Mouse (Mus musculus): Measurements from ENCODE around the gene Cyct.

The Cyct gene

DNA sequence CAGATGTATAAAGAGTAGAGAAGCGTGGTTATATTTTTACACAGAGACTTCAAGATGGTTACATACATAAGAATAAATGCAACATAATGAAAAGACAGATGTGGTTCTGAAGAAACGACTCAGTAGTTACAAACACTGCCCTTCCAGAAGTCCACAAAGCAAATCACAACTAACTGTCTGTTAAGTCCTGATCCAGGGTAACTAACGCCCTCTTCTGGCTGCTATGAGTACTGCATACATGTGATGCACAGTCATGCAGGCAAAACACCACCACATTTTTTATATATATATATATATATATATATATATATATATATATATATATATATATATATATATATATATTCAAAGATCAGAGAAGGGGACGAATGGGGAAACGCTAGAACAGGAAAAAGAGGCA lies 25.7 kb downstream of the Cyct start:
- no peak for DNase-seq (ENCODE audit: low spot score)

DNA sequence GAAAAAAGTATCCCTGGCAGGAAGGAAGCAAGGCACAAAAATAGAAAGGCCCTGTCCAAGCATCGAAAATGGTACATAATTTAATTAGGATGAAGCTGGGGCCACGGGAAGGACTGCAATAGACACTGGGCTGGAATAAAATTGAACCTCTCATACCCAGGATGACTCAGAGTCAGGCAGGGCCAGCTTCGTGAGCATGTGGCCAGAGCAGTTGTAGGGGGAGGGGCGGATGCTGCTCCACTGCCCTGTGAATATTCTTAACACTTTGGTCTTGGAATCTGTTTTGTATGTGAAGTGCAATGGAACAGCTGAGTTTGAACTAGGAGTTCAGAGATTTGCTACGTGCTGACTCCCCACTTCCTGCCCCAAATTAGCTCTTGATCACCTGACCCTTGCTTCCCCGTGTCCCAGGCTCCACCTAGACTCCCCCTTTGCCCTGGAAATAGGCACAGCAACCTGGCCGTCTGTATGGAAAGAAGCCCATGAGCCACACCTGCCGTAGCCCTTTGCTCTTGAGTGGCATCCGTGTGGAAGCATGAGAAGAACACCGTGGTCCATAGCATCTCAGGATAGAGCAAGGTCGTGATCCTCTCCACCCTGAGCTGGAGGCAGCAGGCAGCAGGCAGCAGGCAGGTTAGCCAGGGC lies 28.0 kb downstream of the Cyct start:
- no peak for DNase-seq (ENCODE audit: low spot score)

DNA sequence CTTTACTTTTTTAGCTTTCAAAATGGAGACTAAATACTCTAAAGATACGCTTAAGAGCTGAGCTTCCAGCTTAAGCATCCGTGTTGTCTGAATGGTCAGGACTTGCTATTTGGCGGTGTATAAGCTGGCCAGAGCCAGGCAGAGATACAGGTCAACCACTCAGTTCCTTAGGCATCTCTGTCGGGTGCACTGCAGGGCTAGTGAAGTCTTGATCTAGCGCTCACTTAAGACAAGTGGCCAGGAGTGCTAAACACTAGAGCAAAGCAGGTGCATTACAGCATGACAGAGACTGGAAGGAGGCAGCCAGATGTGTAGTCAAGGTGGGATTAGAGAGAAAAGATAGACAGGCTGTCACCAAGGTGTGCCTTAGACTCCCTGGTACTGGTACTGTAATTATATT lies 30.2 kb downstream of the Cyct start:
- no peak for DNase-seq (ENCODE audit: low spot score)

DNA sequence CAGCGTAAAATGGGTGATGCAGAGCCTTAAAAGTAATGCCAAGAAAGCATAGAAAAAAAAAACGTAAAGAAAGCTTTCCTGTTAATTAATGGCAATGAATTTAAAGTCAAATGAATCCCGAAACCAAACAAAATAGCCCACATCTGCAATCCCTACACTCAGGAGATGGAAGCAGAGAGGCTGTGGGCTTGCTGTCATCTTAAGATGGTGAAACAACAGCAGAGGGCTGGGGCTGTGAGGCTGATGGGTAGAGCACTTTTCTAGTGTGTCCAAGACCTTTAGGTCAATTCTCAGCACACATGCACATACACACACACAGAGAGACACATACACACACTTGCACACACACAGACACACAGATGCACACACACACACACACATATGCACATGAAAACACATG lies 34.1 kb downstream of the Cyct start:
- DNase-seq (ENCODE audit: low spot score), result no peak

DNA sequence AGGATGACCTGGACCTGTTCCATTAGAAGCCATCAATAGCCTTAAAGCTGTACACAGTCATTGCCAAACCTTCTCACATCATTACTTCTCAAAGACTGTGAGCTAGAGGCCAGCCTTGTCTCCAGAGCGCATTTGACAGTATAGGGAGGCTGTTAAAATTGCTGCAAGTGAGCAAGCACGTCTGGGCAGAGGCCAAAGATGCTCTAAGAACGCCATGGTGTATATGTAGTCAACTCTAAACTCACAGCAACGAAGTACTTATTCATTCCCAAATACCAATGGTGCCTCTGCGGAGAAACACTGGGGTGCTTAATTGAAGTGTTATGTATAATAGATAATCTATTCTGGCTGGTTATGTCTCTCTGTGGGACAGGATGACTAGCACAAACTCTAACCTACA lies 35.8 kb downstream of the Cyct start:
- DNase-seq (ENCODE audit: low spot score), result no peak

DNA sequence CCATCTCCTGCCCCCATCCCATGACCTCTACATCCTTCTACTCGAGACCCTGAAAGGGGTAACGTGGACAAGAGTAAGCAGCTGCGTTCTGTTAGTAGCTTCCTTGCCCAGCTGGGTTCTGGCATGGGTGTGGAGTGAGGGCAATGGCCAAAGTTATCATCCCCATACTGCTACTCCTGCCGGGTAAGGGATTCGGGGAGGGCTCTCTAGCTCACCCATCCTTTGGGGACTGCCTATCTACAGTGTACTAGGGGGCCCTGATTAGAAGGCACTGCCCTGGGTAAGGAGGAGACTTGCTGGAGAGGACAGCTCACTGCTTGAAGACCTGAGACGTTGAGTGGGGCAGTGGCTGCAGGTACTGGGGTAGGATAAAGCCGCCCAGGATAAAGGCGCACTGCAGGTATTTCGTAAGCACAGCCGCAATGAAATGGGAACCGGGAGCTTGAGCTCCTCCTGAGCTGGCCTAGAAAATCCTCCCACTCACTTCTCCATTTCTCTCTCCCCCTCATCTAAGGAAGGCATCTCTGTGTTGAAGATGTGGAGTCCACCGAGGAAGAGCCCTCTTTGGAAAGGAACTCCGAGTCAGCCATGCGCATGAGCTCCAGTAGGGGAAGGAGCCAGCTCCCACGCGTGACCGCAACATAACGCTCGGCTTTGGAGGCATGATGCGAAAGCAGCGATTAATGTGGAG lies 36.9 kb downstream of the Cyct start:
- DNase-seq (ENCODE audit: low spot score), result no peak

DNA sequence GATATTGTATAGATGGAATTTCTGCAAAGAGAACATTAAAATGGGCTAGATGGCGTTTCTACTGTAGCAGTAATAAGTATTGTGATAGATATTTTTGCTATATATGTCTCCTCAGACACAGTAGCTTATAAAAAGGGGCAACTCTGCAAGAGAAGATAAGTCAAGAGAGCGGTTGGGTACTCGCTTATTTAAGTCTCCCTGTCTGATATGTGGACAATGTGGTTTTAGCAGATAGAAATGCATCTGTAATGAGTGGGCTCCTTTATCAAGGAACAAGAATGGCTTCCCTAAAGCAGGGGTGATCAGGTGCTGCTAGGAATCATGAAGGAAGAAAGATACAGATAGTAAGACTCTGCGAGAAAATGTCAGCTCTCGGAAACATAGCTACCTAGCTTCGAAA lies 39.9 kb downstream of the Cyct start:
- no peak for DNase-seq (ENCODE audit: low spot score)

DNA sequence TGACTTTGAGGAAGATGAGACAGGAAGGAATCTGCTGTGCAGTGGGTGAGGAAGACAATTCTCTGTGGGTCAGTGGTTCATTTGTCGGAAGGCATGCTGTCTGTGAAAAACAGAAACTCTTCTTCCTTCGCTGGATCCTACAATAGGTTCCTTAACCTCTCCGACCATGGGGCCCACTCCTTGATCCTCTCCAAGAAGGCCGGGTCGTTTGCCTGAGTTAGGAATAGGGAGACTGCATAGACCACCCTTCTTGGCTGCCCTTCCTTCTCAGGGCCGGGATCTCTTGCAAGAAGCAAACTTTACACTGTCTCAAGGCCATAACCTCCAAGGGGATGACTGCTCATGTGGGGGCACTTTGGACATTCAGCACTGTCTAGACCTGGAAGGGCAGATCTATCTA lies 41.0 kb downstream of the Cyct start:
- DNase-seq (ENCODE audit: low spot score), result no peak

Measured in layer of hippocampus, adult 11-12 months (tissue).